Mouse (Mus musculus) lung, postnatal 0 days (tissue): ENCODE measurements around the gene Efna5. TPM values are rescaled to one million over a fixed set of nuclear protein-coding genes. Genes with fewer than 3 reads are reported as not detected.

ENCODE experiments used
- ATAC-seq: fragments of 200-750 bp; cut with Nextera tagmentation; 2 replicates; pipeline ENCODE4 v1.8.0; 2017; ENCODE audit warnings: moderate library complexity
- DNase-seq: peaks from one replicate; pipeline ENCODE4 v3.0.0-alpha.2; 2016; ENCODE audit warnings: low spot score
- H3K27ac ChIP-seq: fragments of 300-500 bp; sonication (generic); 2 replicates; pipeline ENCODE4 v1.5.1; 2014; ENCODE audit warnings: antibody characterized with exemption, mild to moderate bottlenecking, low read length, mixed read lengths
- H3K27me3 ChIP-seq: fragments of 300-500 bp; sonication (generic); replicated peaks from 2 replicates; pipeline ENCODE4 v1.6.1; 2014; ENCODE audit warnings: low read length, mixed read lengths; ENCODE audit not compliant: insufficient read depth
- H3K36me3 ChIP-seq: fragments of 300-500 bp; sonication (generic); 2 replicates; pipeline ENCODE4 v1.6.1; 2014; ENCODE audit warnings: low read length, mixed read lengths; ENCODE audit not compliant: insufficient read depth
- H3K4me1 ChIP-seq: fragments of 300-500 bp; sonication (generic); 2 replicates; pipeline ENCODE4 v1.6.1; 2014; ENCODE audit warnings: antibody characterized with exemption, low read depth, low read length, mixed read lengths; ENCODE audit not compliant: insufficient read depth
- H3K4me2 ChIP-seq: fragments of 300-500 bp; sonication (generic); replicated peaks from 2 replicates; pipeline ENCODE4 v1.6.1; 2014; ENCODE audit warnings: low read depth, mild to moderate bottlenecking, low read length, moderate library complexity, mixed read lengths
- H3K4me3 ChIP-seq: fragments of 300-500 bp; sonication (generic); 2 replicates; pipeline ENCODE4 v1.5.1; 2014; ENCODE audit warnings: low read depth, low read length
- H3K9ac ChIP-seq: fragments of 300-500 bp; sonication (generic); replicated peaks from 2 replicates; pipeline ENCODE4 v1.6.1; 2014; ENCODE audit warnings: low read depth, mild to moderate bottlenecking
- H3K9me3 ChIP-seq: fragments of 300-500 bp; sonication (generic); 2 replicates; pipeline ENCODE4 v1.6.1; 2016; ENCODE audit warnings: low read length, mixed read lengths
- CTCF ChIP-seq: IDR thresholded peaks from 2 replicates; pipeline ENCODE4 v1.5.1; 2016; ENCODE audit warnings: antibody characterized with exemption, mild to moderate bottlenecking
- EP300 ChIP-seq: IDR thresholded peaks from 2 replicates; pipeline ENCODE4 v1.6.1; 2016; ENCODE audit warnings: antibody characterized with exemption, mild to moderate bottlenecking, control low read depth
- whole genome bisulfite sequencing: fragments of 180-500 bp; shearing (Covaris S2); extraction: QIAGEN DNeasy Blood & Tissue Kit; methylation state at CpG from one replicate; pipeline ENCODE4 v1.1.7; 2014; 5-methylcytosine and 5-hydroxymethylcytosine counted together
- polyA plus RNA-seq: library from polyadenylated mRNA; unstranded; fragments of >200 nt; fragmentation: Nextera tagmentation; extraction: Ambion mirVana; gene quantifications from 2 replicates; pipeline ENCODE4 v1.2.1, GENCODE M21; 2015

Gene Efna5
- polyA plus RNA-seq, 1 experiment from 2014 or later: 6.7 TPM

GRCm38 (mm10) chr17:62750647-62751046 lies 130.5 kb downstream of the Efna5 start:
- no peak overlapping the region for H3K4me2 ChIP-seq
- TF ChIP-seq EP300 (no peak), CTCF (no peak)
- H3K9me3 ChIP-seq: no peaks in the 10 kb centered on the region
- H3K27me3 ChIP-seq: no peaks in the 10 kb centered on the region
- 62% methylated on average over 3 of the region's 3 CpGs for WGBS
- DNase-seq: no peak
- no peak overlapping the region for H3K27ac ChIP-seq
- no peaks in the 10 kb centered on the region for H3K4me1 ChIP-seq
- no peak overlapping the region for H3K9ac ChIP-seq
- no peak overlapping the region for H3K4me3 ChIP-seq
- no peak for ATAC-seq
- no peaks in the 10 kb centered on the region for H3K36me3 ChIP-seq

- TF ChIP-seq CTCF (no peak), EP300 (no peak)
- Histone ChIP-seq H3K9ac (no peak overlapping the region), H3K27me3 (no peaks in the 10 kb centered on the region), H3K36me3 (no peaks in the 10 kb centered on the region), H3K27ac (no peak overlapping the region), H3K4me2 (no peak overlapping the region), H3K4me3 (no peak overlapping the region), H3K4me1 (no peaks in the 10 kb centered on the region), H3K9me3 (no peaks in the 10 kb centered on the region)
- DNase-seq (no peak), ATAC-seq (no peak)
- WGBS: 23% methylated on average over 16 of the region's 16 CpGs
Observed at GRCm38 (mm10) chr17:62748803-62749619, 132.1 kb downstream of the Efna5 start.

GRCm38 (mm10) chr17:62747381-62747780 lies 133.7 kb downstream of the Efna5 start:
- H3K4me2 ChIP-seq: no peak overlapping the region
- H3K36me3 ChIP-seq: no peaks in the 10 kb centered on the region
- no peak overlapping the region for H3K27ac ChIP-seq
- no peak overlapping the region for H3K9ac ChIP-seq
- H3K4me3 ChIP-seq: no peak overlapping the region
- no peaks in the 10 kb centered on the region for H3K4me1 ChIP-seq
- DNase-seq (no peak), ATAC-seq (no peak)
- H3K9me3 ChIP-seq: no peaks in the 10 kb centered on the region
- no peaks in the 10 kb centered on the region for H3K27me3 ChIP-seq
- 78% methylated on average over 8 of the region's 8 CpGs for WGBS
- no peak for TF ChIP-seq EP300
- TF ChIP-seq CTCF: no peak

- no peak overlapping the region for H3K4me3 ChIP-seq
- H3K9me3 ChIP-seq: no peaks in the 10 kb centered on the region
- no peak overlapping the region for H3K4me2 ChIP-seq
- TF ChIP-seq EP300: no peak
- TF ChIP-seq CTCF: no peak
- H3K36me3 ChIP-seq: no peaks in the 10 kb centered on the region
- no peaks in the 10 kb centered on the region for H3K4me1 ChIP-seq
- no peak overlapping the region for H3K9ac ChIP-seq
- no peak overlapping the region for H3K27ac ChIP-seq
- H3K27me3 ChIP-seq: no peaks in the 10 kb centered on the region
- no peak for ATAC-seq
- 70% methylated on average over 9 of the region's 9 CpGs for WGBS
- no peak for DNase-seq
Observed at GRCm38 (mm10) chr17:62746827-62747226, 134.3 kb downstream of the Efna5 start.

GRCm38 (mm10) chr17:62745286-62745685 lies 135.8 kb downstream of the Efna5 start:
- WGBS: 88% methylated on average over 4 of the region's 4 CpGs
- ATAC-seq (no peak), DNase-seq (no peak)
- H3K27me3 ChIP-seq: no peaks in the 10 kb centered on the region
- no peaks in the 10 kb centered on the region for H3K36me3 ChIP-seq
- no peak overlapping the region for H3K4me3 ChIP-seq
- H3K9ac ChIP-seq: no peak overlapping the region
- no peaks in the 10 kb centered on the region for H3K4me1 ChIP-seq
- TF ChIP-seq EP300: no peak
- TF ChIP-seq CTCF: no peak
- H3K9me3 ChIP-seq: no peaks in the 10 kb centered on the region
- H3K27ac ChIP-seq: no peak overlapping the region
- no peak overlapping the region for H3K4me2 ChIP-seq

- H3K4me1 ChIP-seq: no peaks in the 10 kb centered on the region
- H3K27ac ChIP-seq: no peak overlapping the region
- no peak overlapping the region for H3K4me3 ChIP-seq
- H3K36me3 ChIP-seq: no peaks in the 10 kb centered on the region
- no peaks in the 10 kb centered on the region for H3K9me3 ChIP-seq
- H3K9ac ChIP-seq: no peak overlapping the region
- no peak overlapping the region for H3K4me2 ChIP-seq
- TF ChIP-seq EP300: no peak
- no peak for TF ChIP-seq CTCF
- 83% methylated on average over 6 of the region's 6 CpGs for WGBS
- DNase-seq: no peak
- no peaks in the 10 kb centered on the region for H3K27me3 ChIP-seq
- no peak for ATAC-seq
Observed at GRCm38 (mm10) chr17:62744239-62744638, 136.9 kb downstream of the Efna5 start.
